Mouse (Mus musculus): Measurements from ENCODE around the gene Ccnf. TPM values are rescaled to one million over a fixed set of nuclear protein-coding genes. Genes with fewer than 3 reads are reported as not detected.

Ccnf gene
- polyA plus RNA-seq, 1 experiment from 2014 or later: 66.6 TPM

- H3K4me1 ChIP-seq (ENCODE audit: control insufficient read depth, insufficient read depth, low read length): peaks cover 18% of the 10 kb centered on the region
- no peak overlapping the region for H3K4me2 ChIP-seq (replicated peaks; ENCODE audit: low read depth, low read length)
- H3K4me3 ChIP-seq (ENCODE audit: low read length): no peak overlapping the region
- no peaks in the 10 kb centered on the region for H3K36me3 ChIP-seq (ENCODE audit: control insufficient read depth, insufficient read depth, low read length)
- no peak overlapping the region for H3K9ac ChIP-seq (ENCODE audit: low read depth, low read length)
- 0 out of 2 replicates have a peak, but pooled peaks cover 3% of the 10 kb centered on the region for H3K27me3 ChIP-seq (ENCODE audit: control insufficient read depth, insufficient read depth, low read length)
- H3K27ac ChIP-seq (ENCODE audit: low read depth, low read length): no peak overlapping the region
- no peak for ATAC-seq (ENCODE audit: low FRiP score, low TSS enrichment)
- H3K9me3 ChIP-seq (ENCODE audit: control insufficient read depth, low read length): no peaks in the 10 kb centered on the region
- WGBS: 69% methylated on average over 4 of the region's 4 CpGs
Measured at GRCm38 (mm10) chr17:24201092-24201491, 50.2 kb downstream of the Ccnf start.

- H3K27me3 ChIP-seq (ENCODE audit: control insufficient read depth, insufficient read depth, low read length): no peaks in the 10 kb centered on the region
- no peaks in the 10 kb centered on the region for H3K9me3 ChIP-seq (ENCODE audit: control insufficient read depth, low read length)
- ATAC-seq (ENCODE audit: low FRiP score, low TSS enrichment): no peak
- WGBS: 52% methylated on average over 4 of the region's 4 CpGs
- no peak overlapping the region for H3K4me3 ChIP-seq (ENCODE audit: low read length)
- no peak overlapping the region for H3K27ac ChIP-seq (ENCODE audit: low read depth, low read length)
- H3K9ac ChIP-seq (ENCODE audit: low read depth, low read length): no peak overlapping the region
- H3K36me3 ChIP-seq (ENCODE audit: control insufficient read depth, insufficient read depth, low read length): no peaks in the 10 kb centered on the region
- H3K4me1 ChIP-seq (ENCODE audit: control insufficient read depth, insufficient read depth, low read length): peaks cover 10% of the 10 kb centered on the region; the same call in 1 of the 2 replicates
- H3K4me2 ChIP-seq (replicated peaks; ENCODE audit: low read depth, low read length): no peak overlapping the region
Measured at GRCm38 (mm10) chr17:24199741-24200140, 51.5 kb downstream of the Ccnf start.

GRCm38 (mm10) chr17:24199252-24199651, 52.0 kb downstream of the Ccnf start:
- H3K27ac ChIP-seq (ENCODE audit: low read depth, low read length): no peak overlapping the region
- no peak for ATAC-seq (ENCODE audit: low FRiP score, low TSS enrichment)
- 0 out of 2 replicates have a peak, but pooled peaks cover 5% of the 10 kb centered on the region for H3K4me1 ChIP-seq (ENCODE audit: control insufficient read depth, insufficient read depth, low read length)
- H3K4me2 ChIP-seq (replicated peaks; ENCODE audit: low read depth, low read length): no peak overlapping the region
- no peak overlapping the region for H3K4me3 ChIP-seq (ENCODE audit: low read length)
- no peaks in the 10 kb centered on the region for H3K36me3 ChIP-seq (ENCODE audit: control insufficient read depth, insufficient read depth, low read length)
- H3K9ac ChIP-seq (ENCODE audit: low read depth, low read length): no peak overlapping the region
- no peaks in the 10 kb centered on the region for H3K27me3 ChIP-seq (ENCODE audit: control insufficient read depth, insufficient read depth, low read length)
- H3K9me3 ChIP-seq (ENCODE audit: control insufficient read depth, low read length): no peaks in the 10 kb centered on the region
- 78% methylated on average over 4 of the region's 4 CpGs for WGBS

GRCm38 (mm10) chr17:24197032-24197824, 54.1 kb downstream of the Ccnf start:
- Histone ChIP-seq H3K9ac (ENCODE audit: low read depth, low read length) (no peak overlapping the region), H3K4me3 (ENCODE audit: low read length) (no peak overlapping the region), H3K9me3 (ENCODE audit: control insufficient read depth, low read length) (no peaks in the 10 kb centered on the region), H3K4me2 (replicated peaks; ENCODE audit: low read depth, low read length) (no peak overlapping the region), H3K36me3 (ENCODE audit: control insufficient read depth, insufficient read depth, low read length) (no peaks in the 10 kb centered on the region), H3K27me3 (ENCODE audit: control insufficient read depth, insufficient read depth, low read length) (no peaks in the 10 kb centered on the region), H3K4me1 (ENCODE audit: control insufficient read depth, insufficient read depth, low read length) (no peaks in the 10 kb centered on the region), H3K27ac (ENCODE audit: low read depth, low read length) (no peak overlapping the region)
- ATAC-seq (ENCODE audit: low FRiP score, low TSS enrichment): no peak
- WGBS: 66% methylated on average over 14 of the region's 15 CpGs

GRCm38 (mm10) chr17:24195349-24195748, 55.9 kb downstream of the Ccnf start:
- ATAC-seq (ENCODE audit: low FRiP score, low TSS enrichment): no peak
- Histone ChIP-seq H3K27ac (ENCODE audit: low read depth, low read length) (no peak overlapping the region), H3K4me2 (replicated peaks; ENCODE audit: low read depth, low read length) (no peak overlapping the region), H3K4me1 (ENCODE audit: control insufficient read depth, insufficient read depth, low read length) (no peaks in the 10 kb centered on the region), H3K27me3 (ENCODE audit: control insufficient read depth, insufficient read depth, low read length) (no peaks in the 10 kb centered on the region), H3K9ac (ENCODE audit: low read depth, low read length) (no peak overlapping the region), H3K9me3 (ENCODE audit: control insufficient read depth, low read length) (no peaks in the 10 kb centered on the region), H3K4me3 (ENCODE audit: low read length) (no peak overlapping the region), H3K36me3 (ENCODE audit: control insufficient read depth, insufficient read depth, low read length) (no peaks in the 10 kb centered on the region)
- 69% methylated on average over 2 of the region's 2 CpGs for WGBS

DNA sequence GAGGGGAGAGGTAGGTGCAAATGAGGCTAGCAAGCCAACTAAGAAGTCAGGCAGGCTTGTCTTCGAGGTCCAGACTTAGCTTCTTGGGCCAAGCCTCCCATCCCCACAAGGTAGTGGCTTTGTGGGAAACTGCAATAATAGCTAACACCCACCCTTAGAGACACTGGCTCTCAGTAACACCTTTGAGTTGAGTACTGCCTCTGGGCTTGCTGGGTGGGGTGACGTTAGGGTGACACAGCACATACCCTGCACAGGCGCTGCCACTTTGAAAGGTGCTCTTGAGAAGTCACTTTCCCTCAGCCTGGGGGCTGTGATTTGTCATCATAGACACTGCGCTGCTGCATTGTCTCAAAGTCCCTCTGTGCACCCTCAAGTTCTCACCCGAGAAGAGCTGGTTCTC, 57.5 kb downstream of the Ccnf start:
- Histone ChIP-seq H3K27me3 (ENCODE audit: control insufficient read depth, insufficient read depth, low read length) (no peaks in the 10 kb centered on the region), H3K4me1 (ENCODE audit: control insufficient read depth, insufficient read depth, low read length) (no peaks in the 10 kb centered on the region), H3K4me2 (replicated peaks; ENCODE audit: low read depth, low read length) (no peak overlapping the region), H3K9me3 (ENCODE audit: control insufficient read depth, low read length) (no peaks in the 10 kb centered on the region), H3K4me3 (ENCODE audit: low read length) (no peak overlapping the region), H3K9ac (ENCODE audit: low read depth, low read length) (no peak overlapping the region), H3K36me3 (ENCODE audit: control insufficient read depth, insufficient read depth, low read length) (no peaks in the 10 kb centered on the region), H3K27ac (ENCODE audit: low read depth, low read length) (no peak overlapping the region)
- WGBS: 83% methylated on average over 5 of the region's 5 CpGs
- no peak for ATAC-seq (ENCODE audit: low FRiP score, low TSS enrichment)

DNA sequence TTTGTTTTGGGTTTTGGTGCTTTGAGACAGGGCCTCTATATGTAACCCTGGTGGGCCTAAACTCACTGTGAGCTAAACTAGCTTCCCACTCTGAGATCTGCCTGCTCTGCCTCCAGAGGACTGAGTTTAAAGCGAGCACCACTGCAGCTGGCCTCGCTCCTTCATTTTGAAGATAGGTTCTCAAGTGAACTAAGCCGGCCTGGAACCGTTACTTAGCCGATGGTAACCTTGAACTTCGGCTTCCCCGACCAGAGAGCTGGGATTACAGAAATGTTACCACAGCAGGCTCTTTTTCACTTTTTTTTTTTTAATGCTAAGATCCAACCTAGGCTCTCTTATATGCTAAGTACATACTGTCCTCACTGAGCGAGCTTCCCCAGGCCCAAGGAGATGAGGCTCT, 58.0 kb downstream of the Ccnf start:
- 83% methylated on average over 8 of the region's 8 CpGs for WGBS
- H3K27ac ChIP-seq (ENCODE audit: low read depth, low read length): no peak overlapping the region
- no peaks in the 10 kb centered on the region for H3K9me3 ChIP-seq (ENCODE audit: control insufficient read depth, low read length)
- ATAC-seq (ENCODE audit: low FRiP score, low TSS enrichment): no peak
- H3K36me3 ChIP-seq (ENCODE audit: control insufficient read depth, insufficient read depth, low read length): no peaks in the 10 kb centered on the region; the same call in 1 of the 2 replicates
- H3K4me2 ChIP-seq (replicated peaks; ENCODE audit: low read depth, low read length): no peak overlapping the region
- no peaks in the 10 kb centered on the region for H3K27me3 ChIP-seq (ENCODE audit: control insufficient read depth, insufficient read depth, low read length)
- no peaks in the 10 kb centered on the region for H3K4me1 ChIP-seq (ENCODE audit: control insufficient read depth, insufficient read depth, low read length)
- H3K9ac ChIP-seq (ENCODE audit: low read depth, low read length): no peak overlapping the region
- no peak overlapping the region for H3K4me3 ChIP-seq (ENCODE audit: low read length)

DNA sequence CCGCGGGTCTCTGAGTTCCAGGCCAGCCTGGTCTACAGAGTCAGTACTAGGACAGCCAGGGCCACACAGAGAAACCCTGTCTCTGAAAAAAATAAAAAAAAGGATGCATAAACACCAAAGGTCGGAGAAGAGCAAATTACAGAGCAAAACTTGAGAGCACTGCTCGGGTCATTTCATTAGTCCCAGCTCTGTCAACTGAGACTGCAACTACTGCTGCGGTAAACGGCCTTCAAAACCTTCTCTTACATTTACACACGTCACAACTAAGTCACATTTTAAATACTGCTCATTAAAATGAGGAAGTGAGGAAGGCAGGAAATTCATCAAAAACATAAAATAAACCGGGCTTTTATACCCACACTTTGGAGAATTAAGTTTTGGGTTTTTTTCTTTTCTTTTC, 58.4 kb downstream of the Ccnf start:
- no peaks in the 10 kb centered on the region for H3K27me3 ChIP-seq (ENCODE audit: control insufficient read depth, insufficient read depth, low read length)
- no peak overlapping the region for H3K4me3 ChIP-seq (ENCODE audit: low read length)
- no peaks in the 10 kb centered on the region; the same call in 1 of the 2 replicates for H3K36me3 ChIP-seq (ENCODE audit: control insufficient read depth, insufficient read depth, low read length)
- ATAC-seq (ENCODE audit: low FRiP score, low TSS enrichment): no peak
- H3K9me3 ChIP-seq (ENCODE audit: control insufficient read depth, low read length): no peaks in the 10 kb centered on the region
- H3K9ac ChIP-seq (ENCODE audit: low read depth, low read length): no peak overlapping the region
- H3K4me1 ChIP-seq (ENCODE audit: control insufficient read depth, insufficient read depth, low read length): no peaks in the 10 kb centered on the region
- H3K27ac ChIP-seq (ENCODE audit: low read depth, low read length): no peak overlapping the region
- WGBS: 60% methylated on average over 8 of the region's 8 CpGs
- no peak overlapping the region for H3K4me2 ChIP-seq (replicated peaks; ENCODE audit: low read depth, low read length)

DNA sequence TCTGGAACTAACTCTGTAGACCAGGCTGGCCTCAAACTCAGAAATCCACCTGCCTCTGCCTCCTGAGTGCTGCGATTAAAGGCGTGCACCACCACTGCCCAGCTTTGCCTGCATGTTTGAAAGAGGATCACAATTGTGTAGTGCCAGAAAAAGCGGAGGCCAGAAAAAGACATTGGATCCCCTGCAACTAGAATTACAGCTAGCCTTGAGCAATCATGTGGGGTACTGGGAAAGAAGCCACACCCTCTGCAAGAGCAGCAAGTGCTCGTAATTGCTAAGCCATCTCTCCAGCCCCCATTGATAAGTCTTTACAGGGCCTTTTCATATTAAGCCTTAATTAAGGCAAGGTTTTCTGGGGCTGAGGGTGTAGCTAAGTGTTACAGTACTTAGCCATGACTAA, 59.8 kb downstream of the Ccnf start:
- ATAC-seq (ENCODE audit: low FRiP score, low TSS enrichment): no peak
- Histone ChIP-seq H3K27ac (ENCODE audit: low read depth, low read length) (no peak overlapping the region), H3K9ac (ENCODE audit: low read depth, low read length) (no peak overlapping the region), H3K4me3 (ENCODE audit: low read length) (no peak overlapping the region), H3K4me1 (ENCODE audit: control insufficient read depth, insufficient read depth, low read length) (no peaks in the 10 kb centered on the region), H3K4me2 (replicated peaks; ENCODE audit: low read depth, low read length) (no peak overlapping the region), H3K36me3 (ENCODE audit: control insufficient read depth, insufficient read depth, low read length) (no peaks in the 10 kb centered on the region; the same call in 1 of the 2 replicates), H3K9me3 (ENCODE audit: control insufficient read depth, low read length) (no peaks in the 10 kb centered on the region), H3K27me3 (ENCODE audit: control insufficient read depth, insufficient read depth, low read length) (no peaks in the 10 kb centered on the region)
- WGBS: 68% methylated on average over 4 of the region's 4 CpGs
